Mouse (Mus musculus) splenic B cell, adult 2 months (primary cell): Measurements from ENCODE around the gene Wnt2b.
A peak's percentile ranks its signal among the peaks of the same experiment; 100 is the strongest.

Experiments used
- DNase-seq: peaks from one replicate; pipeline ENCODE4 v3.0.0-alpha.2; 2011; ENCODE audit warnings: low read depth, low spot score
- H3K27me3 ChIP-seq: 2 replicates; pipeline ENCODE4 v1.6.1; 2012; ENCODE audit warnings: mild to moderate bottlenecking, low read length, moderate library complexity, mixed read lengths; ENCODE audit not compliant: control insufficient read depth, poor library complexity, insufficient read depth, severe bottlenecking
- H3K36me3 ChIP-seq: 2 replicates; pipeline ENCODE4 v1.6.1; 2012; ENCODE audit warnings: mild to moderate bottlenecking, low read length, moderate library complexity, mixed read lengths; ENCODE audit not compliant: control insufficient read depth, poor library complexity, insufficient read depth, severe bottlenecking

The Wnt2b gene

GRCm38 (mm10) chr3:104961066-104962059, at the start of gene Wnt2b:
Wnt2b (minus strand) TSS chr3:104961921.
- no peak for DNase-seq
- Histone ChIP-seq H3K27me3 (peaks cover 2% of the 10 kb centered on the region; the same call in 1 of the 2 replicates), H3K36me3 (no peaks in the 10 kb centered on the region)

GRCm38 (mm10) chr3:105010681-105011339, 49.1 kb upstream of the Wnt2b start:
- no peaks in the 10 kb centered on the region for H3K27me3 ChIP-seq
- DNase-seq = no peak
- H3K36me3 ChIP-seq = no peaks in the 10 kb centered on the region

- no peaks in the 10 kb centered on the region for H3K36me3 ChIP-seq
- H3K27me3 ChIP-seq = no peaks in the 10 kb centered on the region
- DNase-seq = no peak
Measured at GRCm38 (mm10) chr3:105008070-105008469, 46.3 kb upstream of the Wnt2b start.

GRCm38 (mm10) chr3:105006101-105006500, 44.4 kb upstream of the Wnt2b start:
- Histone ChIP-seq H3K27me3 (no peaks in the 10 kb centered on the region), H3K36me3 (no peaks in the 10 kb centered on the region)
- DNase-seq = no peak

- H3K27me3 ChIP-seq = no peaks in the 10 kb centered on the region
- DNase-seq = no peak
- H3K36me3 ChIP-seq = no peaks in the 10 kb centered on the region
Measured at GRCm38 (mm10) chr3:105005561-105006065, 43.9 kb upstream of the Wnt2b start.

- Histone ChIP-seq H3K36me3 (no peaks in the 10 kb centered on the region), H3K27me3 (no peaks in the 10 kb centered on the region)
- no peak for DNase-seq
Measured at GRCm38 (mm10) chr3:105005011-105005410, 43.3 kb upstream of the Wnt2b start.

- no peaks in the 10 kb centered on the region for H3K27me3 ChIP-seq
- DNase-seq = no peak
Measured at GRCm38 (mm10) chr3:105003960-105004463, 42.3 kb upstream of the Wnt2b start.

GRCm38 (mm10) chr3:105001374-105001773, 39.7 kb upstream of the Wnt2b start:
- Histone ChIP-seq H3K27me3 (no peaks in the 10 kb centered on the region), H3K36me3 (no peaks in the 10 kb centered on the region)
- no peak for DNase-seq

More at GRCm38 (mm10) chr3:105003960-105004463, 42.3 kb upstream of the Wnt2b start:
- H3K36me3 ChIP-seq = no peaks in the 10 kb centered on the region

GRCm38 (mm10) chr3:105000561-105000960, 38.8 kb upstream of the Wnt2b start:
- no peak for DNase-seq
- Histone ChIP-seq H3K36me3 (no peaks in the 10 kb centered on the region), H3K27me3 (no peaks in the 10 kb centered on the region)

GRCm38 (mm10) chr3:104997563-104997962, 35.8 kb upstream of the Wnt2b start:
- Histone ChIP-seq H3K27me3 (no peaks in the 10 kb centered on the region), H3K36me3 (no peaks in the 10 kb centered on the region)
- no peak for DNase-seq

- Histone ChIP-seq H3K36me3 (no peaks in the 10 kb centered on the region), H3K27me3 (no peaks in the 10 kb centered on the region)
- no peak for DNase-seq
Measured at GRCm38 (mm10) chr3:104995707-104996106, 34.0 kb upstream of the Wnt2b start.

GRCm38 (mm10) chr3:104994415-104994841, 32.7 kb upstream of the Wnt2b start:
- no peak for DNase-seq
- Histone ChIP-seq H3K27me3 (no peaks in the 10 kb centered on the region), H3K36me3 (no peaks in the 10 kb centered on the region)

GRCm38 (mm10) chr3:104993800-104994199, 32.1 kb upstream of the Wnt2b start:
- DNase-seq = no peak
- Histone ChIP-seq H3K27me3 (no peaks in the 10 kb centered on the region), H3K36me3 (no peaks in the 10 kb centered on the region)

- H3K27me3 ChIP-seq = no peaks in the 10 kb centered on the region
- no peaks in the 10 kb centered on the region for H3K36me3 ChIP-seq
- peak; percentile 79 for DNase-seq
Measured at GRCm38 (mm10) chr3:104992709-104993388, 31.1 kb upstream of the Wnt2b start.
